Comparison of ENCODE assay signal across 8 mouse cellular contexts in genomic region chr2:91457259-91457655, GRCm38 (mm10). TPM values are rescaled to one million over a fixed set of nuclear protein-coding genes. Genes with fewer than 3 reads are reported as not detected.
DNase-seq lines count a peak whose midpoint lies in the region; ATAC-seq and TF ChIP-seq lines count a peak whose summit lies in the region.

Gene Lrp4 (plus strand): TSS chr2:91457511.

- H3K27ac ChIP-seq in ES-Bruce4 (ENCODE audit: insufficient read depth, low read length) = no peak within 1 kb of the TSS
- H3K27ac ChIP-seq in gastrocnemius, adult 2 months = peak within 1 kb of the TSS; percentile 91
- H3K27ac ChIP-seq in hindbrain, embryonic 13.5 days = peak within 1 kb of the TSS; percentile 77

- intact Hi-C loops in gastrocnemius, adult 2 months (cut with DNase I) = loop anchor here (2.0 kb wide), 1 partner anchor 24 kb away; no protein-coding TSS in a partner anchor

- TF ChIP-seq POLR2A in ES-Bruce4 (IDR thresholded peaks at IDR 0.05; ENCODE audit: insufficient read depth, low read length) = no peak

- H3K9me3 ChIP-seq in ES-Bruce4 (replicated peaks; ENCODE audit: control insufficient read depth, insufficient read depth, low read length, poor library complexity, severe bottlenecking) = peaks cover 6% of the 10 kb centered on the region; the same call in 1 of the 2 replicates
- H3K9me3 ChIP-seq in hindbrain, embryonic 13.5 days = no peaks in the 10 kb centered on the region

- no peaks in the 10 kb centered on the region for H3K4me1 ChIP-seq in ES-Bruce4 (ENCODE audit: control insufficient read depth, insufficient read depth, low read length)
- H3K4me1 ChIP-seq in hindbrain, embryonic 13.5 days (replicated peaks) = peaks cover 41% of the 10 kb centered on the region

- WGBS in hindbrain, embryonic 13.5 days = 0% methylated on average over 25 of the region's 36 CpGs

- DNase-seq in adrenal gland, adult 18-20 months (ENCODE audit: low spot score in 2 of 2) = peak; percentile 52 to 63
- peak; percentile 87 for DNase-seq in gastrocnemius, adult 2 months
- no peak for DNase-seq in left cerebral cortex, adult 8-10 months (ENCODE audit: low spot score in 2 of 2)
- peak; percentile 74 for DNase-seq in lung, postnatal 36 days
- DNase-seq in urinary bladder, postnatal 36 days (ENCODE audit: low spot score in 2 of 2) = peak; percentile 51 to 55
- no peak for DNase-seq in natural killer cell, adult 2 months (ENCODE audit: low spot score in 2 of 2)

- peak within 1 kb of the TSS; percentile 32 for H3K9ac ChIP-seq in ES-Bruce4 (ENCODE audit: low read depth, poor library complexity, severe bottlenecking)
- H3K9ac ChIP-seq in hindbrain, embryonic 13.5 days = peak within 1 kb of the TSS; percentile 80

- TF ChIP-seq CTCF in ES-Bruce4 (IDR thresholded peaks at IDR 0.05; ENCODE audit: low read depth, low read length) = no peak
- TF ChIP-seq CTCF in gastrocnemius, adult 2 months (IDR thresholded peaks at IDR 0.05) = no peak

- H3K36me3 ChIP-seq in ES-Bruce4 (ENCODE audit: control insufficient read depth, insufficient read depth, low read length, poor library complexity, severe bottlenecking) = no peaks in the 10 kb centered on the region
- H3K36me3 ChIP-seq in hindbrain, embryonic 13.5 days = no peaks in the 10 kb centered on the region

- peak; percentile 59 for ATAC-seq in hindbrain, embryonic 13.5 days (ENCODE audit: low FRiP score)

- H3K4me3 ChIP-seq in ES-Bruce4 (ENCODE audit: low read depth, low read length) = peak within 1 kb of the TSS; percentile 67
- H3K4me3 ChIP-seq in gastrocnemius, adult 2 months = peak within 1 kb of the TSS; percentile 87
- peak within 1 kb of the TSS; percentile 67 for H3K4me3 ChIP-seq in hindbrain, embryonic 13.5 days

- no peak for TF ChIP-seq EP300 in ES-Bruce4 (IDR thresholded peaks at IDR 0.05; ENCODE audit: insufficient read depth, low read depth, low read length)

- H3K4me2 ChIP-seq in hindbrain, embryonic 13.5 days = peak within 1 kb of the TSS; percentile 98

- peaks cover 2% of the 10 kb centered on the region; the same call in 1 of the 2 replicates for H3K27me3 ChIP-seq in ES-Bruce4 (ENCODE audit: control insufficient read depth, insufficient read depth, low read length, poor library complexity, severe bottlenecking)
- H3K27me3 ChIP-seq in hindbrain, embryonic 13.5 days = peaks cover 14% of the 10 kb centered on the region

RNA-seq across cellular contexts. Expression of gene Lrp4, which starts in this region (rescaled TPM):
- polyA plus RNA-seq in ES-Bruce4 (2011; ENCODE audit: insufficient read depth, insufficient read length, low read depth, missing spikeins) = 6.2 and 6.6 TPM in 2 replicates
- 1 to 10 TPM; 4.8 TPM for total RNA-seq in adrenal gland, adult 18-20 months (2021)
- 10 to 100 TPM in 1 of 2 experiments, 1 to 10 TPM in 1; 7.8 to 10.2 TPM for total RNA-seq in gastrocnemius, adult 2 months (2021)
- polyA plus RNA-seq in hindbrain, embryonic 13.5 days (2015; fragmentation: Nextera tagmentation; extraction: Ambion mirVana) = 4.3 and 5.0 TPM in 2 replicates
- total RNA-seq in left cerebral cortex, adult 8-10 months (2022) = 10 to 100 TPM; 25.2 to 34.7 (median 28.3) TPM

Comparison
In these comparisons a context has a peak if more than half of its experiments do, and no peak if none do; other contexts are left out.
1. DNase-seq: peak in adrenal gland, adult 18-20 months (2 of 2), gastrocnemius, adult 2 months (single experiment), lung, postnatal 36 days (single experiment) and urinary bladder, postnatal 36 days (2 of 2); none in left cerebral cortex, adult 8-10 months (0 of 2) and natural killer cell, adult 2 months (0 of 2).
2. Peak in every context shown above with its lines, with median percentiles within 50 percentile points of each other: H3K4me3 ChIP-seq.